In genomic region chr7:78318640-78319039, GRCm38 (mm10) we compare ENCODE assay signal across 28 mouse cellular contexts.
"Had no signal": no experiment of that assay in that cellular context is flagged by ENCODE, and none has a peak within 500 bp of the region (broad histone marks: within the 10 kb centered on the region; RNA-seq: fewer than 3 reads in every experiment).

No protein-coding gene starts in this region.

- H3K4me1 ChIP-seq: embryonic facial prominence, embryonic 10.5 days; embryonic facial prominence, embryonic 12.5 days; embryonic facial prominence, embryonic 13.5 days; embryonic facial prominence, embryonic 15.5 days; forebrain, embryonic 10.5 days; forebrain, embryonic 12.5 days; forebrain, embryonic 13.5 days; forebrain, embryonic 15.5 days; heart, embryonic 10.5 days; heart, embryonic 12.5 days had no signal

- H3K4me2 ChIP-seq: embryonic facial prominence, embryonic 12.5 days; embryonic facial prominence, embryonic 13.5 days; embryonic facial prominence, embryonic 15.5 days; forebrain, embryonic 12.5 days; forebrain, embryonic 13.5 days; forebrain, embryonic 15.5 days; heart, embryonic 11.5 days; heart, embryonic 12.5 days had no signal

- H3K27ac ChIP-seq: embryonic facial prominence, embryonic 10.5 days; embryonic facial prominence, embryonic 12.5 days; embryonic facial prominence, embryonic 13.5 days; embryonic facial prominence, embryonic 15.5 days; forebrain, embryonic 10.5 days; forebrain, embryonic 12.5 days; forebrain, embryonic 13.5 days; forebrain, embryonic 15.5 days; gastrocnemius, adult 2 months; heart, adult 2 months; heart, embryonic 10.5 days had no signal

- H3K4me3 ChIP-seq: embryonic facial prominence, embryonic 10.5 days; embryonic facial prominence, embryonic 12.5 days; embryonic facial prominence, embryonic 13.5 days; embryonic facial prominence, embryonic 15.5 days; erythroblast, embryonic 14.5 days; forebrain, embryonic 10.5 days; forebrain, embryonic 12.5 days; forebrain, embryonic 13.5 days; forebrain, embryonic 15.5 days; gastrocnemius, adult 2 months; heart, adult 2 months; heart, embryonic 10.5 days; heart, embryonic 12.5 days had no signal

- ATAC-seq: forebrain, embryonic 13.5 days; forebrain, embryonic 15.5 days; forebrain, embryonic 16.5 days had no signal

- H3K36me3 ChIP-seq: embryonic facial prominence, embryonic 10.5 days; embryonic facial prominence, embryonic 12.5 days; embryonic facial prominence, embryonic 13.5 days; embryonic facial prominence, embryonic 15.5 days; forebrain, embryonic 10.5 days; forebrain, embryonic 12.5 days; forebrain, embryonic 15.5 days; heart, embryonic 10.5 days; heart, embryonic 12.5 days had no signal

- H3K27me3 ChIP-seq: embryonic facial prominence, embryonic 12.5 days; embryonic facial prominence, embryonic 13.5 days; embryonic facial prominence, embryonic 15.5 days; forebrain, embryonic 12.5 days; forebrain, embryonic 13.5 days; forebrain, embryonic 15.5 days; heart, embryonic 12.5 days had no signal

- DNase-seq: cerebellum, adult 8-10 months; cerebellum, adult 9-10 months; cerebellum, adult 9-11 months; cerebellum, postnatal 10 days; cerebellum, postnatal 14 days; cerebellum, postnatal 25 days; cerebellum, postnatal 36 days; embryo, embryonic 11 days; gastrocnemius, adult 2 months; gastrocnemius, postnatal 10 days; gastrocnemius, postnatal 14 days; gastrocnemius, postnatal 25 days; gastrocnemius, postnatal 36 days; heart, adult 18-20 months; heart, adult 2 months had no signal

- H3K9ac ChIP-seq: embryonic facial prominence, embryonic 12.5 days; embryonic facial prominence, embryonic 13.5 days; embryonic facial prominence, embryonic 15.5 days; forebrain, embryonic 12.5 days; forebrain, embryonic 13.5 days; forebrain, embryonic 15.5 days; heart, embryonic 12.5 days had no signal

- H3K9me3 ChIP-seq: embryonic facial prominence, embryonic 10.5 days; embryonic facial prominence, embryonic 12.5 days; embryonic facial prominence, embryonic 13.5 days; embryonic facial prominence, embryonic 15.5 days; forebrain, embryonic 10.5 days; forebrain, embryonic 12.5 days; forebrain, embryonic 13.5 days; forebrain, embryonic 15.5 days; heart, embryonic 10.5 days; heart, embryonic 12.5 days had no signal
